Mouse (Mus musculus) bone marrow macrophage, adult 2 months (primary cell): ENCODE data around the gene Prss27.

Source experiments
- CTCF ChIP-seq: IDR thresholded peaks from 2 replicates; pipeline ENCODE4 v1.5.1; 2012; ENCODE audit warnings: low read depth, mild to moderate bottlenecking, low read length, moderate library complexity
- POLR2A ChIP-seq: IDR thresholded peaks from 2 replicates; pipeline ENCODE4 v1.6.1; 2012; ENCODE audit warnings: mild to moderate bottlenecking, low read depth, low read length, borderline replicate concordance

DNA sequence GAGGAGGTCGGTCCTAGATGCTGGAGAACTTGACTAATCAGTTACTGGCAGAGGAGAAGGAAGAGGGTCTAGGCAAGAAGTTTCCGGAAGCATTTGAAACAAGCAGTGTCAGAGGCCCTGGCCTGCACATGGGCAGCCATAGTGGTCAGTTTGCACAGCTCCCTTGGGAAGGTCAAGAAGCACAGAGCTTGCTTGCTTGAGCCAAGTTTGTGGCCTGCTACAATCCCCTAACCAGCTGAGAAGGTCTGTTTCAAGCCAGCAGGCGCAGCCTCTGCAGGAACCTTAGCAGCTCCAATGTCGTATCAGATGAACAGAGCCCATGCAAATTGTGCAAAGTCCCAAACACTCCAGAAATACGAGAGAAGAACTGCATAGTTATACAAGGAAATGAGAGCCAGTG is 10.1 kb downstream of the Prss27 start:
- TF ChIP-seq CTCF (no peak), POLR2A (no peak)
